Mouse (Mus musculus) CD4-positive helper T cell, adult 2 months (primary cell): ENCODE measurements around the gene Ppp1r3c.
"Not testable (repeated sequence)": the region's sequence is repeated elsewhere in the genome, so short reads cannot be mapped to it uniquely, and the experiment has no call there.

Experiments
- DNase-seq: peaks from one replicate; pipeline ENCODE4 v3.0.0-alpha.2; 2012; ENCODE audit warnings: low read depth, missing footprints, low spot score

Gene Ppp1r3c

DNA sequence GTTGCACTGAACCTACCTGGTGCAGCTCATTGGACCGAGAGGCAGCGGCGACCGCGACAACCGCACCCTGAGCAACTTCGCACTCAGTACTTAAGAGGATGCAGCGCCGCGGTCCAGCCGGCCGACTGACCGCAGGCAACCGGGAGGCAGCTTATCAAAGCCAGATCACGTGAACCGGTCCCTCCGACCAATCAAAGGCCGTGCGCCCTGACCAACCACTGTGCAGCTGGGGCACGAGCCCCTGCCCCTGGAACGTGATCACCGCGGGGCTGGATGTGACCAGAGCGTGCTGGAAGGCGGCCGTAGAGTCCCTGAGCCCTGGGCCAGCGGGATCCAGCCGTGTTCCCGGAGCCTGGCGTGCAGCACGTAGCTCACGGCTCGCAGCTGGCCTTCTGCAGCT is at the start of gene Ppp1r3c:
Gene Ppp1r3c (minus strand): TSS at position 117 of the 400 bp plus-strand sequence.
- no peak for DNase-seq

DNA sequence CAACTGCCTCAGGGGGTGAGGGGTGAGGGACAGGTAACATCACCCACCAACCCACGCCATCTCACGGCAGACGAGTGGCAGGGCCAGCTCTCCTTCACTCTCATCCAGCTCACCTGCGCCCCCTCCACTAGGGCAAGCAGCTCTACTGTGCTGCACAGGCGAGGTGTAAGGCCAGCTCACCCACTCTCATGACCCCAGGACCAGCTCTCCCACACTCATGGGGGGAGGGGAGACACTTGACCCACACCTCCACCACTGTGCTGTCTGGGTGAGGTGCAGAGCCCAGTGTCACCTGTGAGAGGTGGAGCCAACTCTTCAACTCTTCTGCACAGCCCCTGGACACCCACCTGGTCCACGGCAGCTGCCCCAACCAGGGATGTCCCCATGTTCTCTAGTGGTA is 46.7 kb upstream of the Ppp1r3c start:
- DNase-seq, result no peak

DNA sequence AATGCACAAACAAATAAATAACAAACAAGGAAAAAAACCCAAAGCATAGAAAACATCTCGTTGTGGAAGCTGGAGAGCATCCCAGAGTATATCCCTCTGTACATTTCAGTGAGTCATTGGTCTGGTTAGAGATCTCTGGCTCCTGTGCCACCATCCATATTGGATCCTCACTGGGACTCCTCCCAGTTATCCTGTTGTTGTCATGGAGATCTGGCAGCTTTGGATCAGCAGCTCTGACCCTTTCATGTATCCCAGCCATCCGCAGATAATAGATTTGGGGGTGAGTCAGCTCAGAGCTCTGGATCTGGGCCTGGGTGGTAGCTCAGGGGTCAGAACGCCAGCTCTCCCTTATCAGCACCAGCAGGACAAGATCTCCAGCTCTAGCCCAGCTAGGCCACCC is 46.1 kb upstream of the Ppp1r3c start:
- DNase-seq, result no peak

DNA sequence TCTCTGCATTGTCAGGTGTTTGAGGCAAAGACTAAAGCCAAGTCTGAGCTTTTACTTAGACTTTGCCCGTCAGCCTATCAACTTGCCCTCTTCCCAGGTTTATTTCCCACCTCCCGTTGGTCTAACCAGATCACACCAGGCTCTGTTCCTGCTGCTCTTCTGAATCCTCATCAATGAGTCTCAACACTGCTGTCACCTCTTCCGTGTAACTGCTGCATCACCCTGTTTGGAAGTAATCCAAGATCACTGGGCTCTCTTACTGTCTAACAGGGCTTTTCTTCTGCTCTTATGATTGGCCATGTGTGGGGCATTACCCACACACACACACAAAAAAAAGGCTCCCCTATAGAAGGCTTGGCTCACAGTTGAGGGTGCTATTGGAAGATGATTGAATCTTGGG is 45.5 kb upstream of the Ppp1r3c start:
- DNase-seq, result no peak

- no peak for DNase-seq
Measured at GRCm38 (mm10) chr19:36780375-36780774, 43.9 kb upstream of the Ppp1r3c start.

DNA sequence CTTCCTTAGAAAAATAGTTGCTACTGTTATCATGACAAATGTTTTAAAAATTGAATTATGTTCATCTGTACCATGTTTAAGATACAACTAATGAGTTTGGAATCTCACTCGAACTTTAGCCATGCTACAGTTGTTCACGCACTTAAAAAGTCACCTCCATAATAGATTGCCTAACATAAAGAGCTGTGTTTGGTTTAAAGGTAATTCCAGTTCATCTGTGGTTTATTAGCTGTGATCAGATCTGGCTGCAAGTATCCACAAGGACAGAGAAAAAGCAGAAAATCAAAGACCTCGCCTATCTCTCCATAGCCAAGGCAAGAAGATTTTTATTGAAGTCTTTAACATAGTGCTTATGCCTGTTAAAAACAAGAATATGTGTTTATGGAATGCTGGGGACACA is 43.3 kb upstream of the Ppp1r3c start:
- no peak for DNase-seq

GRCm38 (mm10) chr19:36775531-36775930 is 39.1 kb upstream of the Ppp1r3c start:
- DNase-seq, result no peak

DNA sequence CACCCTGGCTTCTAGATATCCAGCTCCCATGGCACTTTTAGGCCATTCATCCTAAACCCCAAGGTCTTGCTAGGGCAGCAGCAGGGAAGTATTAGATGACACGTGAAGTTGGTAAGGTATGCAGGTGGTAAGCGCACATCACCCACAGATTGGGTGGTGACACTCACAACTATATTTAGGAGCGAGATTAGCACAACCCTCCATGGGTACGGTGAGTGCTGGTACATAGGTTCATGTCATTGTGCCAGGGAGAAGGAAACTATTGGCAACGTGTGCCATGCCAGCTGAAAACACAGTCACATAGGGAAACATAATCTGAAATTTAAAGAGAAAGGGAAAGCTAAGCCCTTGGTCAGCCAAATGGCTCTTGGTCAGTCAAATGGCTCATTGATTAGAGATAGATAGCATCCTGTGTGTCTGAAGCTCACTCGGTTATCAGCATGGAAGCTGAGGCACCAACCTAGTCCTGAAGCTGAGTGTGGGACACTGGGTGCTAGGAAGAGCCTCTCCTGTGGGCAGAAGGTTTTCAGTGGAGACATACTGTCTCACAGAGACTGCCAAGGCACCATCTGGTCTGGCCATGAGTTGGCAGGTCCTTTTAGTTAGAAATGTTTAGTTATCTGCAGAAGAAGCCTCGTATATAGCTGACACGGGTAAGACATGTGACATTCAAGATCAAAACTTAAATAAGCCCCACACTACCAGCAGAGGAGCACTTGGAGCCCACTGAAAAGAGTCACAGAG is 37.4 kb upstream of the Ppp1r3c start:
- no peak for DNase-seq

DNA sequence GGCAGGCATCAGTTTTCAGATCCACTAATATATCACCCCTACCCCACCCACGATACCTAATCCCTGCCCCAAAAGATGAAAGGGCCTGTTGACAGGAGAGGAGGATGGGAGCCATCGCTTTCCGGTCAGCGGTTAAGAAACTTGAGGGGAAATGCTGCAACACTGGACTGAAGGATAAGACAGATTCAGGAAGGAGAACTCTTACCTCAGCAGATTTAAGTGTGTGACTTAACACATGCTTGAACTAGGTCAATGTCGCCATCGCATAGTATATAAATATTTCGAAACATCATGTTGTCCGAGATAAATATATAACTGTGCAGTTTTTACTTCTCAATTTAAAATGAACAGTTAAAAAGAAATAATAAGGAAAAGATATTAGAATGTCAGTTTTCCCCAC is 31.6 kb upstream of the Ppp1r3c start:
- DNase-seq, result no peak

GRCm38 (mm10) chr19:36764451-36764850 is 28.0 kb upstream of the Ppp1r3c start:
- no peak for DNase-seq

- no peak for DNase-seq
Measured at GRCm38 (mm10) chr19:36748996-36749395, 12.5 kb upstream of the Ppp1r3c start.

GRCm38 (mm10) chr19:36742331-36742730 is 5.9 kb upstream of the Ppp1r3c start:
- no peak for DNase-seq

- no peak for DNase-seq
Measured at GRCm38 (mm10) chr19:36739566-36740211, 3.2 kb upstream of the Ppp1r3c start.

DNA sequence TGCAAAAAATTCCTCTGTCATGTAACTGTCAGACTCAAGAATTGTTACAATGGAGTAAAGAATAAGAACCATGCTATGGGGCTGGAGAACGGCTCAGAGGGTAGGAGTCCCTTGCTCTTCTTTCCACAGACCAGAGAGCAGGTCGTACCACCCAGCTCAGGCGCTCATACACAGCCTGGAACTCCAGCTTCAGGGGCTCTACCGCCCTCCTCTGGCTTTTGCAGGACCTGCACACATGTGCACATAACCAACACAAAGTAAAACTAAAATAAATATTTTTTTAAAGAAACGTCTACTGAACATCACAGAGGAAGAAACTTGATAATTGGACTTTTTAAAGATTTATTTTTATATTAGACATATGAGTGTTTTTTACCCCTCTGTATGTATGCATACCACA is 1.6 kb upstream of the Ppp1r3c start:
- DNase-seq, result no peak

GRCm38 (mm10) chr19:36737087-36737486 is 634 bp upstream of the Ppp1r3c start:
- DNase-seq, result no peak

DNA sequence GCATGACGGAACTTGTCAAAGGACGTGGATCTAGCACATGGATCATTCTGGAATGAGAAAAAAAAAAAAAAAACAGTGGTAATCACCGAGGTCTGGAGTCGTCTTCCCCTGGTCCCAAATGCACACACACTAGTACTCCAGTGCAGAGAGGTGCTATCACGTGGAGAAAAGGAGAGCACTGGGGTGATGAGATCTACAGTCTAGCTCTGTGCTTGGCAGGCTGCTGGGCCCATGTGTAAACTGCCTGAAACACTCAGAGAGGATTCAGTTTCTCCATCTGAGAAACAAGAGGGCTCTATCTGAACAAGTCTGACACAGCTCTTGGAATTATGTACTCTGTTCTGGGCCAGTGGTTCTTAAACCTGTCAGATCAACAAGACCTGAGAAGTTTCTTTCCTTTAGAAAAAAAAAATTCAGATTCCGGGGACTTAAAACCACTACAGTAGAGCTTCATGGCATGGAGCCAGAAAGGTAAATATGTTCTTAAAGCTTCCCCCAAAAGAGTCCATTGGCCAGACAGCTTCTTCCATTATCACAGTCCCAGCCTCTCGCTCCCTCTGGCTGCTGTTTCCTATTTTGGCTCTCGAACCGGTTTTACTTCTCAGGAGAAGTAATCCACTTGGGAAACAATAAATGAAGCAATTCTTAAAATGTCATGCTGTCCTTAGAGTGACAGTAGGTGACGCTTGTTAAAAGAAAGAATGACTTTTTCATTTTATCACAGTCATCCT is 2.0 kb downstream of the Ppp1r3c start:
- DNase-seq, result no peak

GRCm38 (mm10) chr19:36733191-36733943 is 3.1 kb downstream of the Ppp1r3c start:
- no peak for DNase-seq

- no peak for DNase-seq
Measured at GRCm38 (mm10) chr19:36731310-36731709, 5.1 kb downstream of the Ppp1r3c start.

GRCm38 (mm10) chr19:36730414-36730813 is 6.0 kb downstream of the Ppp1r3c start:
- not testable (repeated sequence) for DNase-seq

GRCm38 (mm10) chr19:36728741-36729460 is 7.6 kb downstream of the Ppp1r3c start:
- DNase-seq, result no peak

DNA sequence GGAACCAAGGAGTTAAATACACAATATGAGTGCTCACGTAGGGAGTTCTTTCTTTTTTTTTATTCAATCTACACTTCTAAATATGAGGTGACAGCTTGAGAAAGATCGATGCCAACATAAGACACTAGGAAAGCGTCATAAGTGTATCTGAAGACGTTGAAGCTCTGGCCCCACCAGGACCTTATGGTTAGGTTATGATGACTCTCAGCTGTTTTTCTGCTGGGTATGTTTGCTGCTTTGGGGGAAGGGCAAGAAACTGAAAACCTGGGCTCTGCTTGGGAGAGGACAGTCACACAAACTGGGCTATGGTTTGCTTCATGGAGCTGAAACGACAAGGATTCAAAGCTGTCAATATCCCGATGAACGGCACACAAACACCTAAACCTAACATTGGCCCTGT is 11.5 kb downstream of the Ppp1r3c start:
- DNase-seq, result no peak
